Mouse (Mus musculus): Measurements from ENCODE around the gene Gm9611. TPM values are rescaled to one million over a fixed set of nuclear protein-coding genes. Genes with fewer than 3 reads are reported as not detected.

The Gm9611 gene
- polyA plus RNA-seq (2015; fragmentation: Nextera tagmentation; extraction: Ambion mirVana), result not detected in 2 replicates

DNA sequence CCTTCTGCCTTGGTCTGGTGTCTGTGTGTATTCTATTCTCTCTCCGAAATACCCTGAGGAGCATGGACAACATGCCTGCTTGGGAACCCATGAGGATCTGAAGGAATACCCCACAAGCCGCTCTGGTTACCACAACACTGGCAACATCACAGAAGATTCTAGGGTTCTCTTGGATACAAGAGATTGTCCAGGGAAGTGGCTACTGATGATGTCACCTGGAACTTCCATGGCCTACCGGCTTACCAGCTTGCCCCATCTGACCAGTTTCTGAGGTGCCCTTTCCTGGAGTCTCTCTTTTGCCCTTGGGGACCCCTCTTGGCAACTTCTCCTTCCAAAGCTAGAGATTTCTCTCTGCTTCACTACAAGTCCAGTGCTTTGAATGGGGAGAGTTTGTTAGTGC, at the start of gene Gm9611:
TSS of gene Gm9611 (minus strand) at position 101 of the 400 bp plus-strand sequence.

DNA sequence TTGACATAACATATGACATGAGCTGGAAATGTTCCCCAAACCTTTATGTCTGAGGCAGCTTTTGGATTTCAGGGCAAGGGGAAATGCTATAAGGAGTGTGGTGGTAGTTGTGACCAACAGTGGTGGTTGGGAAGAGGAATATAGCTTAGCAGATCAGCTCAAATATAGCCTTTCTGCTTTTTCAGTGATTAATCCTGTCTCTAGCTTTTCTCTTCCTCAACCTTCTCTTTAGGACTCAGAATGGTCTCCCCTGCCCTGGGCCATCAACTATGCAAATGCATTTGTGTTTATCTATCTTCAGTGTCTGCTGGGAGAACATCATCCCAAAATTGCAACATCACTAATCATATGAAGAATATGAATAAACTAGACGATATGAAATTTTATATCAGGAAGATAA, 12.8 kb upstream of the Gm9611 start, which contains the start of gene Gm7995:
TSS of gene Gm7995 (plus strand) at position 301 of the 400 bp plus-strand sequence.

DNA sequence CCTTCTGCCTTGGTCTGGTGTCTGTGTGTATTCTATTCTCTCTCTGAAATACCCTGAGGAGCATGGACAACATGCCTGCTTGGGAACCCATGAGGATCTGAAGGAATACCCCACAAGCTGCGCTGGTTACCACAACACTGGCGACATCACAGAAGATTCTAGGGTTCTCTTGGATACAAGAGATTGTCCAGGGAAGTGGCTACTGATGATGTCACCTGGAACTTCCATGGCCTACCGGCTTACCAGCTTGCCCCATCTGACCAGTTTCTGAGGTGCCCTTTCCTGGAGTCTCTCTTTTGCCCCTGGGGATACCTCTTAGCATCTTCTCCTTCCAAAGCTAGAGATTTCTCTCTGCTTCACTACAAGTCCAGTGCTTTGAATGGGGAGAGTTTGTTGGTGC, 37.2 kb downstream of the Gm9611 start, which contains the start of gene Gm17026:
TSS of gene Gm17026 (minus strand) at position 101 of the 400 bp plus-strand sequence.

Small RNA genes within 50 kb of the gene (microRNA-seq; reads per million reads assigned to microRNA genes)
- gene Gm25208 (not detected), gene Gm25892 (not detected)

Other genes with a start within 250 kb of the Gm9611 start
- gene Gm7951, start 180.0 kb downstream of the Gm9611 start, polyA plus RNA-seq (2015; fragmentation: Nextera tagmentation; extraction: Ambion mirVana), result not detected in 2 replicates
- gene Gm17027, start 134.7 kb downstream of the Gm9611 start, polyA plus RNA-seq (2015; fragmentation: Nextera tagmentation; extraction: Ambion mirVana), result not detected in 2 replicates
- gene Gm3573, start 106.6 kb downstream of the Gm9611 start, polyA plus RNA-seq (2015; fragmentation: Nextera tagmentation; extraction: Ambion mirVana), result not detected in 2 replicates
- gene Gm17026, start 37.3 kb downstream of the Gm9611 start, polyA plus RNA-seq (2015; fragmentation: Nextera tagmentation; extraction: Ambion mirVana), result not detected in 2 replicates
- not detected in 2 replicates for gene Gm7995, start 12.9 kb upstream of the Gm9611 start, polyA plus RNA-seq (2015; fragmentation: Nextera tagmentation; extraction: Ambion mirVana)
- gene Gm8005, start 142.3 kb upstream of the Gm9611 start, polyA plus RNA-seq (2015; fragmentation: Nextera tagmentation; extraction: Ambion mirVana), result not detected in 2 replicates
- not detected in 2 replicates for gene Gm8011, start 166.5 kb upstream of the Gm9611 start, polyA plus RNA-seq (2015; fragmentation: Nextera tagmentation; extraction: Ambion mirVana)
- gene Gm8020, start 205.0 kb upstream of the Gm9611 start, polyA plus RNA-seq (2015; fragmentation: Nextera tagmentation; extraction: Ambion mirVana), result not detected in 2 replicates
- gene Gm8024, start 226.9 kb upstream of the Gm9611 start, polyA plus RNA-seq (2015; fragmentation: Nextera tagmentation; extraction: Ambion mirVana), result not detected in 2 replicates

All from urinary bladder, postnatal 0 days (tissue).